Mouse (Mus musculus): Measurements from ENCODE around the gene Snx6. TPM values are rescaled to one million over a fixed set of nuclear protein-coding genes. Genes with fewer than 3 reads are reported as not detected.
"Not testable (repeated sequence)": the region's sequence is repeated elsewhere in the genome, so short reads cannot be mapped to it uniquely, and the experiment has no call there.

The Snx6 gene
- 106 and 110 TPM in 2 replicates for polyA plus RNA-seq (2015; fragmentation: Nextera tagmentation; extraction: Ambion mirVana)

DNA sequence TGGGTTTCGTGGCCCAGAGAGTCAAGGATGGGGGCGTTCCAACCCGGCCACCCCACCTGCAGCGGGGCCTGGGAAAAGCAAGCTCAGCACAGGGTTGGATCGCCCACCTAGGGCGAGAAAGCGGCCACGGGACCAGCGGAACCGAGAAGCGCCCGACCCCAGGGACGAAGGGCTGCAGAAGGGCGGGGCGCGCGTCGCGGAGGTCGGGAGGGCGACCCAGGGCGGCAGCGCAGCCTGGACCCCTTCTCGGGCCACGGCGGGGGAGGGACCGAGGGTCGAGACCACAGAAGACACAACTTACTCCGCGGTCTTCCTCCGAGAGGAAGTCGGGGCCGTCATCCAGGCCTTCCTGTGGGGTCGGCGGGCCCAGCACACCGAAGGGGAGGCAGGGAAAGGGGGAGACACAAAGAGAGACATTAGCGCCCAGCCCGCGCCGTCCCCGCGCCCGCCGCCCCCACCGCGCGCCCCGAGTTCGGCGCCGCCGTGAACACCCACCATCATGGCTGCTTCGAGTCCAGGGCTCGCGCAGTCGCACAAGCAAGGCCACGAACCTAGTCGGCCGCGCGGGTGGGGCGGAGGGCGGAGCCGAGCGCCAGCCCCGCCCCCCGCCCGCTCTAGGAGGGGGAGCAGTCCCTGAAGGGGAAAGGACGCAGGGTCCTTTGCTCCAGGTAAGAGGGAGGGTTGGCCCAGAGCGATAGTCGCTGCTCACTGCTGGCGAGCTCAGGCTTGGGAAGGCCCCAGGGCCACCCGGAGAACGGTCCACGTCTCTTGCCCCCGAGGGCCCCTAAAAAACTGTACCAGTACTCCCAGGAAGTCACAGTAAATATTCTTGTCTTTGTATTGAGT is at the start of gene Snx6:
Gene Snx6 (minus strand): TSS at position 551 of the 846 bp plus-strand sequence.
- Histone ChIP-seq H3K4me2 (peak within 1 kb of the TSS; percentile 73), H3K27ac (replicated peaks) (peak within 1 kb of the TSS; percentile 85), H3K36me3 (peaks cover 16% of the 10 kb centered on the region), H3K4me1 (peaks cover 33% of the 10 kb centered on the region), H3K27me3 (replicated peaks) (no peaks in the 10 kb centered on the region), H3K4me3 (peak within 1 kb of the TSS; percentile 98), H3K9me3 (no peaks in the 10 kb centered on the region), H3K9ac (peak within 1 kb of the TSS; percentile 99)
- WGBS = under 1% methylated on average over 72 of the region's 76 CpGs
- ATAC-seq (ENCODE audit: extremely low read depth, insufficient number of reproducible peaks, low FRiP score, low TSS enrichment) = peak; percentile 91

DNA sequence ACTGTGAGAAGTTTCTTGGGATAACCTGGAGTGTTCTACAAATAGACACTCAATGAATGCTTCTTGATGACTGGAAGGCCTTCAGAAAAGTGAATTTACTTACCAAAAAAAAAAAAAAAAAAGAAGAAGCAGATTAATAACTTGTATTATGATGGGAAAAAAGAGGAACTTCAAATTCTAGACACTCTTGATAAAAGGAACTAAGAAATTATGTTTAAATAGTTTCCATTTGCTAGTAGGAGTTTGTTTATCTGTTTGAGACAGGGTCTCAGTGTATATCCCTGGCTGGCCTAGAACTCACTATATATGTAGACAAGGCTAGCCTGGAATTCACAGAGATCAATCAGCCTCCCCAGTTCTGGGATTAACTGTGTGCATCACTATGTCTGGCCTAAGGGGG is 48.9 kb upstream of the Snx6 start:
- no peaks in the 10 kb centered on the region for H3K27me3 ChIP-seq (replicated peaks)
- H3K9ac ChIP-seq = no peak overlapping the region
- H3K27ac ChIP-seq (replicated peaks) = no peak overlapping the region
- ATAC-seq (ENCODE audit: extremely low read depth, insufficient number of reproducible peaks, low FRiP score, low TSS enrichment) = no peak
- no peak overlapping the region for H3K4me3 ChIP-seq
- no peaks in the 10 kb centered on the region for H3K36me3 ChIP-seq
- no peak overlapping the region for H3K4me2 ChIP-seq
- no peaks in the 10 kb centered on the region for H3K4me1 ChIP-seq
- H3K9me3 ChIP-seq = no peaks in the 10 kb centered on the region

GRCm38 (mm10) chr12:54841576-54841975 is 46.1 kb upstream of the Snx6 start:
- no peaks in the 10 kb centered on the region for H3K9me3 ChIP-seq
- no peak overlapping the region for H3K27ac ChIP-seq (replicated peaks)
- H3K4me2 ChIP-seq = no peak overlapping the region
- 85% methylated on average over 1 of the region's 1 CpGs for WGBS
- peaks cover 13% of the 10 kb centered on the region for H3K4me1 ChIP-seq
- ATAC-seq (ENCODE audit: extremely low read depth, insufficient number of reproducible peaks, low FRiP score, low TSS enrichment) = no peak
- H3K4me3 ChIP-seq = no peak overlapping the region
- no peaks in the 10 kb centered on the region for H3K36me3 ChIP-seq
- H3K9ac ChIP-seq = no peak overlapping the region
- H3K27me3 ChIP-seq (replicated peaks) = no peaks in the 10 kb centered on the region

DNA sequence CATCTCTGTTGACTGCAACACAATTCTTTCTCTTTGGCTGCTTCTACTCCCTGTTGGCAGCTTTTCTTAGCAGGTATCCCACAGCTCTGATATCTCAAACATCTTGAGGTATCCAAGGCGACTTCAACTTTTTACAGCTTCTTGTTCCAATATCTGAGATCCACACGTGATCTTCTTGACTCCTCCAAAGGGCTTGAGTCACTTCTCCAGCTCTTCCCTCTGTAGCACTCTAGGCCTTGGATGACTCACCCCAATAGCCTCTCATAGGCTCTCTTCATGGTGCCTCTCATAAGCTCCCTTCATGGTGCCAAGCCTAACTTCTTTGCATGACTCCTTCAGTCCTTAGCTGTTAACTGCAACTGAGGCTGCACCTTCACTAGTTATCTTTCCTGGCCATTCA is 44.3 kb upstream of the Snx6 start:
- Histone ChIP-seq H3K9ac (no peak overlapping the region), H3K27me3 (replicated peaks) (no peaks in the 10 kb centered on the region), H3K4me1 (peaks cover 29% of the 10 kb centered on the region), H3K27ac (replicated peaks) (no peak overlapping the region), H3K4me3 (no peak overlapping the region), H3K9me3 (no peaks in the 10 kb centered on the region), H3K4me2 (no peak overlapping the region), H3K36me3 (no peaks in the 10 kb centered on the region)
- 75% methylated on average over 2 of the region's 2 CpGs for WGBS
- ATAC-seq (ENCODE audit: extremely low read depth, insufficient number of reproducible peaks, low FRiP score, low TSS enrichment) = no peak

DNA sequence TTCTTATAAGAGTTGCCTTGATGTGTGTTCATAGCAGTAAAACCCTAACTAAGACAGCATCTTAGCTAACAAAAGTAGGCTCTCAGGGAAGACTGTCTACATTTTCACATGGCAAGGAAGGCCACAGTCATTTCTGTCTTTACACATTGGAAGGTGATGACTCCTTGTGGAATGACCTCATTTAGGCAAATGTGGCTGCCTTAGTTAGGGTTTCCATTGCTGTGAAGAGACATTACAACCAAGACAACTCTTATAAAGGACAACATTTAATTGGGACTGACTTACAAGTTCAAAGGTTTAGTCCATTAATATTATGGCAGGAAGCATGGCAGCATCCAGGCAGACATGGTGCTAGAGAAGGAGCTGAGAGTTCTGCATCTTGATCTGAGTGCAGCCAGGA is 43.4 kb upstream of the Snx6 start:
- no peak for ATAC-seq (ENCODE audit: extremely low read depth, insufficient number of reproducible peaks, low FRiP score, low TSS enrichment)
- H3K4me3 ChIP-seq = no peak overlapping the region
- peaks cover 36% of the 10 kb centered on the region for H3K4me1 ChIP-seq

GRCm38 (mm10) chr12:54835608-54836570 is 40.4 kb upstream of the Snx6 start:
- H3K4me3 ChIP-seq = no peak overlapping the region; the same call in 1 of the 2 replicates
- ATAC-seq (ENCODE audit: extremely low read depth, insufficient number of reproducible peaks, low FRiP score, low TSS enrichment) = no peak
- H3K36me3 ChIP-seq = no peaks in the 10 kb centered on the region
- H3K27ac ChIP-seq (replicated peaks) = peak overlapping the region; percentile 75
- H3K4me2 ChIP-seq = peak overlapping the region; percentile 61
- peaks cover 41% of the 10 kb centered on the region for H3K4me1 ChIP-seq
- H3K9me3 ChIP-seq = no peaks in the 10 kb centered on the region
- H3K9ac ChIP-seq = no peak overlapping the region
- H3K27me3 ChIP-seq (replicated peaks) = no peaks in the 10 kb centered on the region
- 51% methylated on average over 18 of the region's 18 CpGs for WGBS

More for the DNA sequence above, 43.4 kb upstream of the Snx6 start:
- Histone ChIP-seq H3K9me3 (no peaks in the 10 kb centered on the region), H3K27ac (replicated peaks) (no peak overlapping the region), H3K27me3 (replicated peaks) (no peaks in the 10 kb centered on the region), H3K9ac (no peak overlapping the region), H3K36me3 (no peaks in the 10 kb centered on the region), H3K4me2 (no peak overlapping the region)

DNA sequence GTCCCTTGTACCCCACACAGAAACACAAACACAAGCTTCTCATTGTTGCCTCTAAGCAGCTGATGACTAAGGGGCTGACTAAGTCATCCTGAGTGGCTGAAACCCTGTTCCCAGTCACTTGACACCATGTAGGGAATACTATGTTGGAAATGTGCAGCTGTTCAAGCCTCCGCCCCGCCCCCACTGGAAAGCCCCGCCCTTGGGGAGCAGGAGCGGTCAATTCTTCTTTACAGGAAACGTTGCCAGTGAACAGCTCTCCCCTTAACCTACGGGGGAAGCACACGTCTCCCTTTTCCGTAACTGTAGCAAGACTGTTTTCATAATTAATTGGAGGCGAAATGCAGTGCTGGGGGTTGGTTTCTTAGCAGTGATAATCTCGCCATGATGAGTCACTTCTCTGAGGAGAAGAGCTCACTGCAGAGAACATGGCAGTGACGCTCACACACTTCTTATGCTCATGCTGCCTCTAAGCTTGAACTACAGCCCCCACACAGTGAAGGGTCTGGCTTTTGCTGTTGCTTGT is 39.5 kb upstream of the Snx6 start:
- no peaks in the 10 kb centered on the region for H3K36me3 ChIP-seq
- H3K4me3 ChIP-seq = peak overlapping the region; percentile 41
- H3K9ac ChIP-seq = peak overlapping the region; percentile 61
- H3K4me2 ChIP-seq = peak overlapping the region; percentile 61
- H3K27ac ChIP-seq (replicated peaks) = peak overlapping the region; percentile 75
- H3K4me1 ChIP-seq = peaks cover 41% of the 10 kb centered on the region
- no peaks in the 10 kb centered on the region for H3K9me3 ChIP-seq
- no peaks in the 10 kb centered on the region for H3K27me3 ChIP-seq (replicated peaks)
- peak; percentile 58; the same call in 1 of the 2 replicates for ATAC-seq (ENCODE audit: extremely low read depth, insufficient number of reproducible peaks, low FRiP score, low TSS enrichment)
- WGBS = 9% methylated on average over 11 of the region's 11 CpGs

DNA sequence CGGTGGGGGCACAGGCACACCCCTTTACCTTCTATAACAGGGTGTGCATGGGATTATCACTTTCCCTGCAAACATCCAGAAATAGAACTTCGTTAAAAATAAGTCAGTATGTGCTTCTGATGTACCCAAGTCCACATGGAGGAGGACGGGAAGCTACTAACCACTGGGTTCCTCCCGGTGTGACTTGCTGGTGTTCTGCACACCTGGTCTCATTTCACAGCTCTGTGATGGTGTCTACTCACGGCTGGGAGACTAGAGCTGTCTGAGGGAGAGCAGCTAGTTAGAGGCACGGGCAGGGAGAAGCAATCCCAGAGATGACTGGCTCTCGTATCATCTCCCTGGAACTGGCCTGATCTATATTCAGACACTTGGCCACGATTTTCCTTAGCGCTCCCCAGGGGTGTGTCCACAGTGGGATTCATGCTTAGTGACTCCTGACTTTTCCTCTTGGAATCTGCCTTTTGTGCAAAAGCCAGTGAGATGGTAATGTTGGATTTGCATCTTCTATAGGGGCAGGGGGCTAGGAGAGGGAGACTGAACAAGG is 38.4 kb upstream of the Snx6 start:
- 42% methylated on average over 9 of the region's 9 CpGs for WGBS
- Histone ChIP-seq H3K4me1 (peaks cover 41% of the 10 kb centered on the region), H3K27ac (replicated peaks) (peak overlapping the region; percentile 62), H3K4me3 (no peak overlapping the region), H3K36me3 (no peaks in the 10 kb centered on the region), H3K27me3 (replicated peaks) (no peaks in the 10 kb centered on the region), H3K9ac (peak overlapping the region; percentile 16; the same call in 1 of the 2 replicates), H3K4me2 (0 out of 2 replicates have a peak overlapping the region, but pooled peaks have one; percentile 4), H3K9me3 (no peaks in the 10 kb centered on the region)
- no peak for ATAC-seq (ENCODE audit: extremely low read depth, insufficient number of reproducible peaks, low FRiP score, low TSS enrichment)

DNA sequence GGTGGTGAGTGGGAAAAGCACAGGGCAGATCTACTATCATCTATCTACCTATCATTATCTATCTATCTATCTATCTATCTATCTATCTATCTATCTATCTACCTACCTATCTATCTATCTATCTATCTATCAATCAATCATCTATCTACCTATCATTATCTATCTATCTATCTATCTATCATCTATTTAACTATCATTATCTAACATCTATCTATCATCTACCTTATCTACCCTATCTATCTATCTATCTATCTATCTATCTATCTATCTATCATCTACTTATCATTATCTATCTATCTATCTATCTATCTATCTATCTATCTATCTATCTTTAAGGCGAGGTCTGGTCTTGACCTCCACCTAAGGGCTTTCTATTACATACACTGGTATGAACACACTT is 36.4 kb upstream of the Snx6 start:
- H3K27ac ChIP-seq (replicated peaks); ATAC-seq (ENCODE audit: extremely low read depth, insufficient number of reproducible peaks, low FRiP score, low TSS enrichment); H3K4me2 ChIP-seq; H3K4me3 ChIP-seq; H3K36me3 ChIP-seq; H3K27me3 ChIP-seq (replicated peaks); H3K9me3 ChIP-seq; H3K9ac ChIP-seq: not testable (repeated sequence)
- 72% methylated on average over 1 of the region's 1 CpGs for WGBS
- peaks cover 31% of the 10 kb centered on the region for H3K4me1 ChIP-seq

GRCm38 (mm10) chr12:54830574-54830973 is 35.1 kb upstream of the Snx6 start:
- Histone ChIP-seq H3K4me1 (peaks cover 19% of the 10 kb centered on the region), H3K36me3 (no peaks in the 10 kb centered on the region), H3K4me2 (no peak overlapping the region), H3K9me3 (no peaks in the 10 kb centered on the region), H3K4me3 (no peak overlapping the region), H3K27ac (replicated peaks) (no peak overlapping the region), H3K27me3 (replicated peaks) (no peaks in the 10 kb centered on the region), H3K9ac (no peak overlapping the region)
- ATAC-seq (ENCODE audit: extremely low read depth, insufficient number of reproducible peaks, low FRiP score, low TSS enrichment) = no peak
- 7% methylated on average over 6 of the region's 6 CpGs for WGBS

DNA sequence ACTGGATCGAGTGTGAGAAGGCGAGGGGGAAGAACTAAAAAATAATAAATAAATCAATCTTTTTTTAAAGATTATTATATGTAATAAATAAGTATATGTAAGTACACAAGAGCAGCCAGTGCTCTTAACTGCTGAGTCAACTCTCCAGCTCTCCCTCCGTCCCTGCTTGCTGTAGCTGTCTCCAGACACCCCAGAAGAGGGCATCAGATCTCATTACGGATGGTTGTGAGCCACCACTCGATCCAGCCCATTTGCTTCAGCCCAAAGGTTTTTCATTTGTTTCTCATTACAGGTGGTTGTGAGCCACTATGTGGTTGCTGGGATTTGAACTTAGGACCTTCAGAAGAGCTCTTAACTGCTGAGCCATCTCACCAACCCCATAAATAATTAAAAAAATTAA is 34.4 kb upstream of the Snx6 start:
- Histone ChIP-seq H3K4me1 (peaks cover 12% of the 10 kb centered on the region), H3K9me3 (0 out of 2 replicates have a peak, but pooled peaks cover 4% of the 10 kb centered on the region), H3K27ac (replicated peaks) (no peak overlapping the region), H3K36me3 (no peaks in the 10 kb centered on the region), H3K4me3 (no peak overlapping the region), H3K4me2 (no peak overlapping the region), H3K27me3 (replicated peaks) (no peaks in the 10 kb centered on the region), H3K9ac (no peak overlapping the region)
- WGBS = 45% methylated on average over 5 of the region's 5 CpGs
- ATAC-seq (ENCODE audit: extremely low read depth, insufficient number of reproducible peaks, low FRiP score, low TSS enrichment) = no peak

All from heart, embryonic 13.5 days (tissue).